Mouse (Mus musculus) skeletal muscle tissue, adult 2 months (tissue): Measurements from ENCODE around the gene Tbc1d4.
"Not testable (repeated sequence)": the region's sequence is repeated elsewhere in the genome, so short reads cannot be mapped to it uniquely, and the experiment has no call there.

Experiments
- DNase-seq: peaks from one replicate; pipeline ENCODE4 v3.0.0-alpha.2; 2012; ENCODE audit warnings: low read depth, low spot score

Gene Tbc1d4

DNA sequence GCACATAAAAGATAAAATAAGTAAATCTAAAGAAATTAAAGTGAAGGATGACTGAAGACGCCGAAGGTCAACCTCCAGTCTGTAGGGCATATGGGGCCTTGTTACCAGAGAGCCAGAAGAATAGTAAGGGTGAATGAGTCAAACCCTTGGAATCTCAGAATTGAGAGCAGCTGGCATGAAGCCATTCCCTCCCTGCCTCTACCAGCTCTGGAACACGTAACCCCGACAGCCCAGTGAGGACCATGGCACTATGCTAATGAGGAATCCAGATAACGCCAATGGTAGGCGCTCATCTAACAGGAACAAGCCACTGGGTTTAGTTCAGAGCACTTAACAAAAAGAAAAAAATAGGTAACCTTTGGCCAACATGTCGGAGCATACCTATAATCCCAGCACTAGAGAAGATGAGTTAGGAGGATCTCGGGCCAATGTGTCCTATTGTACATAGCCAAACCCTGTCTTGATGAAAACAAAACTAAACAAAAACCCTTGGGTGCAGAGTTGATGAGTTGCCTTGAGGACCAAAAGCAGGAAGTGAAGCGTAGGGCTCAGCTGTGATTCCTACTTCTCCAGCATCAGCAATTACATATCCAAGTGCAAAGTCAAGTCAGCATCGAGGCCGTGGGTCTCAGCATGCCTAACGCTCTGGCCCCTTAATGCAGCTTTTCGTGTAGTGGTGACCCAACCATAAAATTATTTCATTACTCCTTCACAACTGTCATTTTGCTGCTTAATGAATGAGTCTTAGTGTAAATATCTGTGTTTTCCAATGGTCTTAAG, 13.5 kb downstream of the Tbc1d4 start:
- DNase-seq: no peak

DNA sequence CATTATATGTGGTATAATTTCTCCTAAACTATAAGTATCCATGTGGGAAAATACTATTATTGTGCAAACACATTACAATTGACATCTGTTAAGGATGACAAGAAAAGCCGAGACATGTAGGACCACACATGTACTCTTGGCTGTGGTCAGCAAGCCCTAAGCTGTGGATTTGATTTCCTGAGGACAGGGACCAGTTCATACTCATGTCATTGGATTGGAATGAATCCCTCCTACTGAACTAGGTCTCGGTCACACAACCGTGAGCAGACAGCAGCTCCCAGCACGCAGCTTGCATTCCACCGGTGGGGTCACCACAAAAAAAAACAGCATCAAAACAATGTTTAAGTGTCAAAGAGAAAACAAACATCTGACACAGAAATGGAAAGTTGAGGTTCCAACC, 15.0 kb downstream of the Tbc1d4 start:
- no peak for DNase-seq

DNA sequence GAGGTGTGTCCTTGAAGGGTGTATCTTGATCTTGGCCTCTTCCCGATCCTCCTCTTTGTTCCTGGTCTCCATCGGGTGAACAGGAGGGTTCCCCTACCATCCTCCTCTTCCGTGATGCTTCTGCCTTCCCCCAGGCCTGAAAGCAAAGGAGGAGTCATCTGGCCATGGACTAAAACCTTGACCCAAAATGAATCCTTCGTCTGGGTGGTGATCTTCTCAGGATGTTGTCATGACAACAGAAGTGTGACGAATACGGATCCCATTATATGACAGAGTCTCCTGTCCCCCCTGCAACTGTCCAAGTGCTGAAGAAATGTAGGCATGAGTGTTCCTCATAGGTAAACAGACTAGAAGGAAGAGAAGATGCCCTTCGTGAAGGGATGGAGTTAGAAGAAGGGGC, 15.7 kb downstream of the Tbc1d4 start:
- DNase-seq: no peak

DNA sequence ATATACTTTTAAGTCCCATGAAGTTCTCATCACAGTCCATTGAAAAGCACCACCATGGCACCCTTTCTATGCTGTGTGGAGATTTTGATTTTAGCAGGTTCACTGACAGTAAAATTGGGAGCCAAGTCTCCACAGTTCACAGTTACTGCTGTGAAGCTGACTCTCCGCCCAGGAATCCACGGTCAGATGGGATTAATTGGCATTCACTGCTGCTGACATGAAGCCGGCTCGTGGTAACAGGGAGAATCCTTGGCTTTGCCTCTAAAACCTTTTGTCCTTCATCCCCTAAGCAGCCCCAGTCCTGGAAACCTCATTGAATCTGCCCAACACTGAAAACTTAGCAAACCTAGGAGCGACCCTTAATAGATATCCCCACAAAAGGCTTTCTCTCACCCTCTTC, 17.9 kb downstream of the Tbc1d4 start:
- DNase-seq: no peak

DNA sequence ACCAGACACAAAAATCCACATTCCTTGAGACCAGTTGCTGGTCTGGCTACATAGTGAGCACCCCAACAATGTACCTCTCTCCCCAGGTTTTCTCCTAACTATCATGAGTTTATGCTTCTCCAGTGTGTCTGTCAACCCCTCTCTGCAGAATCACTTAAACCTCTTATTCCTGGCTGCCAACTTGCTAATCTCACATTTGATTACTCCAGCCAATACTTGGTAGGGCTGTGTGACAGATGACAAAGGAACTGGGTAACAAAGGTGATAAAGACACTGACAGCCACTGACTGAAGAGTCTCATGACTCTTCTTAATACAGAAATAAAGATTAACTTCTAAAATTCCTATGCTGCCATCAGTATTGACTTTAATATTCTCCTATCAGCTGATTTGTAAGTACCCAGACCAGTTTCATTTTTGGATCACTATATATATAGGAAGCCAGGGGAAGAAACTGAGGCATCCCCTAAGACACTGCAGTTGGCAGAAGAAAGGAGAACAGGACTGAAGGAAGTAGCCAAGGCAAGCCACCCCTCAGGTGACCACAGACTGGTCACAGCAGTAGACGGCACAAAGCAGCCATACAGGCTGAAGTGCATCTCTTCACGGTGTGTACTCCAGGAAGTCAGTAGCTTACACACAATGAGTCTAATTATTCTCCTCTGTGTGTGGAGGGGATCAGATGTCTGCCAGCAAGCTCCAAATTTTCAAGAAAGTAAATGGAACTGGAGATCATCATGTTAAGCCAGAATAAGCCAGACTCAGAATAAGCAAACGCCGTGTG, 20.6 kb downstream of the Tbc1d4 start:
- DNase-seq: not testable (repeated sequence)

DNA sequence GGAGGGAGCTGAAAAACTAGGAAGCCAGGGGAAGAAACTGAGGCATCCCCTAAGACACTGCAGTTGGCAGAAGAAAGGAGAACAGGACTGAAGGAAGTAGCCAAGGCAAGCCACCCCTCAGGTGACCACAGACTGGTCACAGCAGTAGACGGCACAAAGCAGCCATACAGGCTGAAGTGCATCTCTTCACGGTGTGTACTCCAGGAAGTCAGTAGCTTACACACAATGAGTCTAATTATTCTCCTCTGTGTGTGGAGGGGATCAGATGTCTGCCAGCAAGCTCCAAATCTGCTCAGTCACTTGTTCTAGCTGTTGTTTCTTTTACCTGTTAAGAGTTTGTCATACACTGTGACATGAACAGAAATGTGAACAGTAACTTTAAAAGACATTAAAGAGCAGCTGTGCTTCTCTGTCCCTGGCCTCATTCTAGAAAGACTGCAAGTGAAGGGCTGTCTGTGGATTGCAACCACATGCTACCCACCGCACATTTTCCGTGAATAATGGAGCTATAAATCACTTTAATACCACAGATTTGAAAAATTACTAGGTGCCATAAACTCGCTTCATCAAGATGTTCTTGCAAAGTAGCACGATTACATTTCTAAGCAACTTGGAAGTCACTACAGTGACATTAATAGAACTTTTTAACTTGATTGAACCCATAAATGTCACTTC, 21.5 kb downstream of the Tbc1d4 start:
- not testable (repeated sequence) for DNase-seq

DNA sequence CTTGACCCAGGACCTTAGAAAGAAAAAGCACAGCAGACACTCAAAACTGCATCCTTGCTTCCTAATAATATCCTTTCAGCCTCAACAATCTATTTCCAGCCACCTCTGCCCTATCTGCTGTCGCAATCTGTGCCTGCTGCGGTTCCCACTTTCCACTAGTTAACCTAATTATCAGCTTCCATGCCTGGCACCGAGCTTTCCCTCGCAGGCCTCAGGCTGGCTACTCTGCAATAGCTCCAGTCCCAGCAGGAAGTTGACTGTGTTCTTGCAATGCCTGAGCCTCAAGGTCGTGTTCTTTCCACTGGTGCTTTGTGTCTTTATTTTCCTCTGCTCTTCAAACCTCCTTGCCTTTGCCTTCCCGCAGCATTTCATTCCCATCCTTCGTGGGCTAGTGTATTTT, 22.9 kb downstream of the Tbc1d4 start:
- peak; percentile 49 for DNase-seq

DNA sequence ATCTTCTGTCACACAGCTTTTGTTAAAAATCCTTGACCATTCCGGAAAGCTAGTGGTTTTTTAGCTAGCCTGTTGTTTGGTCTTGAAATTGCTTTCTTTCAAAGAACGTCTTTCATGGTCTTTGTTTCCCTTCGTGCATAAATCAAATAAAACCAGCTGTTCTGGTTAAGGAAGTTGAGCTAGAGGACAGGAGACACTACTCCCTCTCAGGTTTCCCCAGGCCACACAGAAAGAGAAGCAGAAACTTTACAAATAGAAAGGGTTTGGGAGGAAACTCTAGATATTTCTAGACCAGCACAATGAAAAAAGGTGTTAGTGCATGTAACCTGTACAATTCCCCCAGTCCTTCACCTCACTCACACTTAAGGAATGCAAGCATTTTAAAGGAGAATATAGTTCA, 33.3 kb downstream of the Tbc1d4 start:
- DNase-seq: no peak

DNA sequence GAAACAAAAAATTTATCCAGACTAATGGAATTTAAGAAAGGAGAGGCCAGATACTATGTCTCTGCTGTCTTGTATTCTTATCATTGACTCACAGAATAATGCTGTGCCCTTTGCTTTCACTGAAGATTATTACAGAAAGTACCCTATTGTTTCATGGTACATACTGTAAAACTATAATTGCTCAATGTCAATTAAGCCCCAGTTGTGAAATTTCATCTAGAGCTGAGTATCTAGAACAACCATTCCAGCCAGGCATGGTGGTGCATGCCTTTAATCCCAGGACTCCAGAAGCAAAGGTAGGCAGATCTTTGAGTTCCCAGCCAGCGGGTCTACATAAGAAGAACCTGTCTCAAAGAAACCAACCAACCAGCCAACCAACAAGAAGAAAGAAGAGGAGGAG, 34.5 kb downstream of the Tbc1d4 start:
- DNase-seq: no peak

DNA sequence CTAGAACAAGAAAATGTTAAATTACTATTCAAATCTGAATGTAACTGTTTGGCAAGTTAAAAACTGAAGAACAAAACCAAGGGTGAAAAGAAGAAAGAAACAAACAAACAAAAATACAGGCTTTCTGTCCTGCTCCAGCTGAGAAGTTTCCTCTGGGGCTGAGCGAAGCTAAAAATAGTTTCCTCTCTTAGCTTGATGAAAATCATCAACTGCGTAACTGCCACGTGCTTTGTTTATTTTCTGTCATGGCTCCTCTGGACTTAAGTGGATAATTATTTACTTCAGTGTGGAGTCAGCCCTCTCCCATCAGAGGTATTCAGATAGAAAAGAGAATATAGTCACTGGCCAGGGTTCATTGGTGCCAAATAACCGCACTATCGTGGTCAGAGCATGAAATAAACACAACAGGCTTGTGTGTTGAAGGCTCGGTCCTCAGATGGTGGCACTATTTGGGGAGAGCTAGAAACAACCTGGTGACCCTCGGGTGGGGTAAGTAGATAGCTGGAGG, 35.8 kb downstream of the Tbc1d4 start:
- no peak for DNase-seq

DNA sequence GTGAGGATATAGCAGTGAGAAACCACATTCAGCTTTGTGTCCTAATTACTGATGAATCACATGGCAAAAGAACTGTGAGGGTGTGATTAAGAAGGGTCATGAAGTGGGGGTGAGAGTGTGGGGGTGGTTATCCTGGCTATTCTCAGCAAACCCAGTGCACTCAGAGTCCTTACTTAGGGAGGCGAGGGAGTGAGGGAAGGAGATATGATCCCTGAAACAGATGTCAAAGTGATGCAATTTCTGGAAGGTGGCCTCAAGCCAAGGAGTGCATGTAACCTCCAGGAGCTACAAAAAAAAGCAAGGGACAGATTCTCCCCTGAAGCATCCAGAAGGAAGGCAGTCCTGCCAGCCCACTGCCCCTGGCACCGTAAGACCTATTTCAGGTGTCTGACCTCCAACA, 40.2 kb downstream of the Tbc1d4 start:
- peak; percentile 91 for DNase-seq

DNA sequence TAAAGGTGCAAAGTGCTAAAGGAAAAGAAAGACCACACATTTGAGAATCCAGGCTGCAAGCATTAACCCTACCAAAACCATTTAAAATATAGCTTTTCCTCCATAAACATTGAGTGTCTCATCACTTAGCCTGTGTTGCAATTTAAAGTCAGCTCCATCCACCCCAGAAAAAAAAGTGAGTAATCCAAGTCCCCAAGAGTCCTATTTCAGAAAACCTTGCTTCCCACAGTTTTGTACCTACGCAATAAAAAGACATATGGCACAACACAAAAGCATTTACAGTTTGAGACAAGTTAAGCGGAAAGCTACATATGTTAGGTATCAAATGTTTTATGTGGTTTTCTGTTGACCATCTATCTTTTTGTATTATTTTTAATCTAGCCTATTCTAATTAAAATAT, 42.3 kb downstream of the Tbc1d4 start:
- DNase-seq: no peak

DNA sequence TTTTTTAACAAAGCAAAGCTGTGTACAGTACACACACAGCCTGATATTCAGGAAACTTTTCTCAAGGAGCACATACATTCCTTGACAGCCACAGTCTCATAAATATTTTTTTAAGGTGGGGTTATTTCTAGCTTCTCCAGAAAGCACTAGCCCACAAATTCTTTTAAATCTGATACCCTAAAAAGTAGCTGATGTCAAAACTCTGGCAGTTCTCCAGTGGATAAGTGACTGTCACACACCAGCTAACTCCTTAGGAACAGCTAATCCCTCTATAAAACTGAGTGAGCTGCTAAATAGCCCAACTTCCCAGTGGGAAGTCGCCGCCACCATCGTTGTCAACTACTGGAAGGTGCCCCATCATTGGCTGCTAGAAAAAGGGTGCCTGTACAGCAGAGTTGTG, 43.3 kb downstream of the Tbc1d4 start:
- peak; percentile 74 for DNase-seq

DNA sequence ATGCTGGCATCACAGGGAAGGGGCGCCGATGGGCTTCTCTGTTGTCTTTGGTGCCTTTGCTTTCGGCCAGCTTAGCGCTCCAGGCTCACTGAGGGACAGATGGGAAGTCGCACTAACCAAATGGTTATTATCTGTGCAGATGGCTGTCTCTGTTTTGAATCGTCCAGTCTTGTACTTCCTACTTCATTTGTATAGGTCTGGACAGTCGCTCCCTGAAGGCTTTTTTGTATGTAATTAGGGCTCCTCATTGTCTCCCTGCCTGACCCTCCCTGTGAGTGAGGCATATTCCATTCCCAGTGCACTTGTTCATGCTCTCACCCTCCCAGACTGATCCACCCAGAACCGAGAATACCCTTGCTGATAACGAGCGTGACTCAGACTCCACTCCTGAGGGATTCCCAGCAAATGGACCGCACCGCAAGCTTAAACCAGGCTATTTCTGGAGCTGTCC, 47.7 kb downstream of the Tbc1d4 start:
- no peak for DNase-seq

DNA sequence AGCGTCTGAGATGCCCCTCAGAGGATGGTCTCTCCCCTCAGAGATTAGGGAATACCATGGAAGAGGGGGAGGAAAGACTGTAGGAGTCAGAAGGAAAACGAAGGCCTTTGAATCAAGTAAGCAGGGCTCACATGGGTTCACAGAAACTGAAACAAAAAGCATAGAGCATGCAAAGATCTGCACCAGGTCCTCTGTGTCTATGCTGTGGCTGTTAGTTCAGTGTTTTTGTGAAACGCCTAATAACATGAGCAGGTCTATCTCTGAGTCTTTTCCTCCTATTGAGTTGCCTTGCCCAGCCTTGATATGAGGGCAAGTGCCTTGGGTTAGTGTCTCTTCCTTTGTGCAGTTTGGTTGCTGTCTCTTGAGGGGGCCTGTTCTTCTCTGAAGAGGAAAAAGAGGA, 49.5 kb downstream of the Tbc1d4 start:
- DNase-seq: no peak

DNA sequence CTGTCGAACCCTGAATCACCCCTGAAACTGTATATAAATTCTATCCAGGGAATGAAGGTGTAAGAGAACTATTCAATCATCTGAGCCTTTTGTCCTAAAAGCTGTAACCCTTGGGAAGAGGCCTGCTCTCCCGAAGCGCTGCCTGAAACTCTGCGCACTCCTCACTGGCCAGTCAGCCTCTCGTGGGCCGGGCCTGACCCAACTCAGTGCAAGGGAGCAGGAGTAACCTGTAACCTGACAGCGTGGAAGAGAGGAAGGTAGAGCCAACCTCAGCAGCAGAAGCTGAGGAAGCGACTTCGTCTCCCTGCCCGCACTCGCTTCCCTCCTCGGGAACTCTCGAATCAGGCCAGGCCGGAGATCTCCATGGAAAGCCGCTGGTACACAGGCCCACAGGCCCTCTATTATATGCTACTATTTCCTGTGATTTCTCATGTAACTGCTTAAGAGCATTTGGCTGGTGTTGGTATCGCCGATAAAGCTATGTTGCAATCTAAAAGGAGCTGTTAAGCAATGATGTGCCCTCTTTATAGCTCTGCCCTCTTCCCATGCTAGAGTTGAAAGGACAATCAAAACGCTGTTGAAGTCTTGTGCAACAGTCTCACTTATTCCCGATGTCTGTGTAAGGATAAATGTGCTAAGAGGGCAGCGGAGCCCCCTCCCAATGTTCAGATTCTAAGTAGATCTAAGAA, 60.0 kb downstream of the Tbc1d4 start:
- DNase-seq: no peak

DNA sequence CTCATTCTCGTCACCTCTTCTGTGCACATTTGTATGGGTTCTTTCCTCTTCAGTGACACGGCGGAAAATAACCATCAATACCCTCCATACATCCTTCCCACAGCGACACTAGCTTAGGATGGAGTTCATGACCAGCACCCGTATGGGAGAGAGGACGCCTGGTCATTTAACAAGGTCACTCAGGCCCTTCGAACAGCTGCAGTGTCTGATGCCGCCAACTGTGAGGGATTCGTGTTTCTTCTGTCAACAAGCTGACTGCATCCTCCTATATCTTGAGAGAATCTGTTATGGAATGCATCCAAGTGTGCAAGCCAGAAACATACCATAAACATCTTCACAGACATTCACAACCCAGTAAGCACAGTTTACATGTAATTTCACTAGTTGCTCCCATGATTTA, 67.1 kb downstream of the Tbc1d4 start:
- no peak for DNase-seq

DNA sequence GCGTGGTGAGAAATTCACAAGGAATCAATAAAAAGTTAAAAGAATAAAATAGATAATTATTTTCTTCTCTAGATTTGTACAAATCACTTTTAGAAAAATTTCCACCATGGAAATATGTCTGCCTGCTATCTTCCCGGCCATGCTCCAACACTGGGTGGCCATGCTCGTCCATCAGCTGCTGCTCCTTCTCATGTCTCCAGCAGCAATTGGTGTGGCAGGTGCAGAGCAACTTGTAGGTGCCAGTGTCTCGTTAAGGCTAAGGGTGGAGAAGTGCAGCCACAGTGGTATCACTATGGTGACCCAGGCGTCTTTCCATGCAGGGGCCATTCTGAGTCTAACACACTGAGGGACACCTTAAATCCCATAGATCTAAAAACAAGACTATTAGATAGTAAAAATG, 67.8 kb downstream of the Tbc1d4 start:
- no peak for DNase-seq

DNA sequence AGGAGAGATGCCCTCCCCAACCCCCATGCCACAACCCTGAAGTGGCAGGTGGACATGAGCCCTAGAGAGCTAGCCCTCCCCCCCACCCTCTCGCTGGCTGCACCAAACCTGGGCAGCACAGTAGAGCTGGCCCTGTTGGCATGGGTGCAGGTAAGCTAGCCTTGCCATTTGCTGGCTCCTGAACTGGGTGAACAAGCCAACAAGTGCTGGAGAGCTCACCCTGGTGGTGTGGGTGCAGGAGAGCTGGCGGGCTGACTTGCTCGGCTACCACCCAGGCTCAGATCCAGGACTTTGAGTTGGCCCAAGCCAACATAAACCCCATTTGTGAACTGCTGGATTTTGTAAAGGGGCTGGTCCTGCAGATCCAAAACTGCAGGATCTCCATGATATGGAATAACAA, 68.5 kb downstream of the Tbc1d4 start:
- peak; percentile 70 for DNase-seq

DNA sequence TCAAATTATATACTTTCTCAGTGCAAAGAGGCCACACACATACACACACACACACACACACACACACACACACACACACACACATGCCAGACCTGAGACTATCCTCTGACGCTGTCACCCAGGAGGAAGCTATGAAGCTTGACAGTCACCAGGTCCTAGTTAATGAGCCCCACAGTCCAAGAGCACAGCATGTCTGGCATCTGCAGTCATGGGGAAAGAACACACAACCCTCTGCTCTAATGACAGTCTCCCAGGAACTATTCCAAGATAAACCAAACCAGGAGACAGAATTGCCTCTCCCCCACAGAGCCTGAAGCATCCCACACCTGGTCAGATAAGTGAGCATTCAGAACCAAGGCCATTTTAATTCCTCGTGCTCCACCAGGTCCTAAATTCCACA, 71.1 kb downstream of the Tbc1d4 start:
- no peak for DNase-seq

DNA sequence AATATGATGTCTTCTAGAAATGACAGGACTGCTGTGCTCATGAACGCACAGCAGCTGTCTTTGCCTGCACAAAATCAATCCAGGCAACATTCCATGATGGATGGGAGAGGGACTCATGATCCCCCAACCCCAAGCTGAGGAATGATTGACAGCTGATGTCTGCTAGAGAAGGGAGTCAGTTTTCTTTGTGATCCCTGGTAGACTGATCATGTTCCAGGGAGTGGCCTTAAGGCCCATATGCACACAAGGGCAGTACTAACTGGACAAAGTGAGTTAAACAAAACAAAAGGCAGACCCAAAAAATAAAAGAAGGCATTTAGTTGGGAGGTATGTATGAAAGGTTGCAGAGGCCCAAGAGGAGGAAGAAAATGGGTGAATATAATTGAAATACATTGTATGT, 71.6 kb downstream of the Tbc1d4 start:
- DNase-seq: no peak
